Mouse (Mus musculus) hindbrain, embryonic 13.5 days (tissue): ENCODE data around the gene Impdh2. TPM values are rescaled to one million over a fixed set of nuclear protein-coding genes. Genes with fewer than 3 reads are reported as not detected.

Experiments used
- ATAC-seq: fragments of 200-750 bp; cut with Nextera tagmentation; 2 replicates; pipeline ENCODE4 v1.8.0; 2017; ENCODE audit warnings: moderate TSS enrichment; ENCODE audit not compliant: low FRiP score
- H3K27ac ChIP-seq: fragments of 300-500 bp; sonication (generic); 2 replicates; pipeline ENCODE4 v1.5.1; 2015; ENCODE audit warnings: inconsistent platforms, mild to moderate bottlenecking, moderate library complexity
- H3K27me3 ChIP-seq: fragments of 300-500 bp; sonication (generic); 2 replicates; pipeline ENCODE4 v1.6.1; 2015; ENCODE audit warnings: mild to moderate bottlenecking, inconsistent platforms
- H3K36me3 ChIP-seq: fragments of 300-500 bp; sonication (generic); 2 replicates; pipeline ENCODE4 v1.6.1; 2015; ENCODE audit warnings: mild to moderate bottlenecking, inconsistent platforms
- H3K4me1 ChIP-seq: fragments of 300-500 bp; sonication (generic); replicated peaks from 2 replicates; pipeline ENCODE4 v1.6.1; 2015; ENCODE audit warnings: inconsistent platforms
- H3K4me2 ChIP-seq: fragments of 300-500 bp; sonication (generic); 2 replicates; pipeline ENCODE4 v1.6.1; 2015; ENCODE audit warnings: inconsistent platforms, mild to moderate bottlenecking, moderate library complexity
- H3K4me3 ChIP-seq: fragments of 300-500 bp; sonication (generic); 2 replicates; pipeline ENCODE4 v1.5.1; 2015; ENCODE audit warnings: mild to moderate bottlenecking, inconsistent platforms
- H3K9ac ChIP-seq: fragments of 300-500 bp; sonication (generic); 2 replicates; pipeline ENCODE4 v1.6.1; 2015; ENCODE audit warnings: mild to moderate bottlenecking, inconsistent platforms
- H3K9me3 ChIP-seq: fragments of 300-500 bp; sonication (generic); 2 replicates; pipeline ENCODE4 v1.6.1; 2016; ENCODE audit warnings: inconsistent platforms
- WGBS: fragments of 180-500 bp; shearing (Covaris S2); methylation state at CpG from one replicate; pipeline ENCODE4 v1.1.7; 2015; 5-methylcytosine and 5-hydroxymethylcytosine counted together
- polyA plus RNA-seq: library from polyadenylated mRNA; unstranded; fragments of >200 nt; fragmentation: Nextera tagmentation; extraction: Ambion mirVana; gene quantifications from 2 replicates; pipeline ENCODE4 v1.2.1, GENCODE M21; 2015

The Impdh2 gene
- polyA plus RNA-seq, 1 experiment from 2014 or later: 104 TPM

- no peak for ATAC-seq
- no peaks in the 10 kb centered on the region for H3K27me3 ChIP-seq
- H3K4me1 ChIP-seq: peaks cover 81% of the 10 kb centered on the region
- 86% methylated on average over 10 of the region's 10 CpGs for WGBS
- no peak overlapping the region for H3K4me2 ChIP-seq
- H3K4me3 ChIP-seq: no peak overlapping the region
- no peak overlapping the region for H3K9ac ChIP-seq
- no peak overlapping the region for H3K27ac ChIP-seq
- H3K9me3 ChIP-seq: no peaks in the 10 kb centered on the region
- peaks cover 60% of the 10 kb centered on the region for H3K36me3 ChIP-seq
Observed at GRCm38 (mm10) chr9:108572321-108572720, 12.2 kb downstream of the Impdh2 start.

GRCm38 (mm10) chr9:108573774-108574690, 13.9 kb downstream of the Impdh2 start:
- no peak for ATAC-seq
- Histone ChIP-seq H3K27me3 (no peaks in the 10 kb centered on the region), H3K4me3 (no peak overlapping the region), H3K9me3 (no peaks in the 10 kb centered on the region), H3K4me2 (peak overlapping the region; percentile 94; the same call in 1 of the 2 replicates), H3K9ac (peak overlapping the region; percentile 59), H3K36me3 (peaks cover 60% of the 10 kb centered on the region), H3K4me1 (peaks cover 74% of the 10 kb centered on the region), H3K27ac (peak overlapping the region; percentile 48; the same call in 1 of the 2 replicates)
- 57% methylated on average over 26 of the region's 26 CpGs for WGBS

- peak overlapping the region; percentile 53; the same call in 1 of the 2 replicates for H3K27ac ChIP-seq
- WGBS: 82% methylated on average over 12 of the region's 12 CpGs
- peak overlapping the region; percentile 94 for H3K4me2 ChIP-seq
- peaks cover 60% of the 10 kb centered on the region for H3K36me3 ChIP-seq
- peaks cover 76% of the 10 kb centered on the region for H3K4me1 ChIP-seq
- no peak for ATAC-seq
- no peaks in the 10 kb centered on the region for H3K9me3 ChIP-seq
- H3K9ac ChIP-seq: peak overlapping the region; percentile 59
- H3K27me3 ChIP-seq: peaks cover 3% of the 10 kb centered on the region; the same call in 1 of the 2 replicates
- peak overlapping the region; percentile 12 for H3K4me3 ChIP-seq
Observed at GRCm38 (mm10) chr9:108574921-108575320, 14.8 kb downstream of the Impdh2 start.

- Histone ChIP-seq H3K9me3 (no peaks in the 10 kb centered on the region), H3K4me1 (peaks cover 71% of the 10 kb centered on the region), H3K36me3 (peaks cover 60% of the 10 kb centered on the region), H3K27me3 (peaks cover 9% of the 10 kb centered on the region; the same call in 1 of the 2 replicates), H3K9ac (peak overlapping the region; percentile 92), H3K27ac (peak overlapping the region; percentile 53; the same call in 1 of the 2 replicates), H3K4me2 (peak overlapping the region; percentile 94), H3K4me3 (peak overlapping the region; percentile 75)
- 86% methylated on average over 37 of the region's 37 CpGs for WGBS
- ATAC-seq: no peak
Observed at GRCm38 (mm10) chr9:108575321-108576297, 15.5 kb downstream of the Impdh2 start.

GRCm38 (mm10) chr9:108577025-108577424, 16.9 kb downstream of the Impdh2 start:
- no peak for ATAC-seq
- peak overlapping the region; percentile 98; the same call in 1 of the 2 replicates for H3K27ac ChIP-seq
- H3K36me3 ChIP-seq: peaks cover 56% of the 10 kb centered on the region
- peak overlapping the region; percentile 92 for H3K9ac ChIP-seq
- peak overlapping the region; percentile 75 for H3K4me3 ChIP-seq
- peaks cover 65% of the 10 kb centered on the region for H3K4me1 ChIP-seq
- H3K27me3 ChIP-seq: peaks cover 23% of the 10 kb centered on the region
- WGBS: 51% methylated on average over 6 of the region's 6 CpGs
- no peaks in the 10 kb centered on the region for H3K9me3 ChIP-seq
- H3K4me2 ChIP-seq: peak overlapping the region; percentile 94

GRCm38 (mm10) chr9:108577934-108578544, 18.0 kb downstream of the Impdh2 start:
- Histone ChIP-seq H3K4me3 (peak overlapping the region; percentile 75), H3K4me2 (peak overlapping the region; percentile 94), H3K27ac (peak overlapping the region; percentile 98), H3K9me3 (no peaks in the 10 kb centered on the region), H3K9ac (peak overlapping the region; percentile 92), H3K27me3 (peaks cover 30% of the 10 kb centered on the region), H3K36me3 (peaks cover 55% of the 10 kb centered on the region), H3K4me1 (peaks cover 62% of the 10 kb centered on the region)
- ATAC-seq: no peak; the same call in 1 of the 2 replicates
- under 1% methylated on average over 24 of the region's 24 CpGs for WGBS

GRCm38 (mm10) chr9:108578545-108579343, 18.7 kb downstream of the Impdh2 start, which contains the start of gene Wdr6:
Wdr6 (minus strand) TSS chr9:108578739.
- H3K9ac ChIP-seq: peak within 1 kb of the TSS; percentile 92
- peak within 1 kb of the TSS; percentile 75 for H3K4me3 ChIP-seq
- H3K27ac ChIP-seq: peak within 1 kb of the TSS; percentile 98
- H3K27me3 ChIP-seq: peaks cover 35% of the 10 kb centered on the region
- H3K36me3 ChIP-seq: peaks cover 48% of the 10 kb centered on the region
- H3K9me3 ChIP-seq: no peaks in the 10 kb centered on the region
- peak; percentile 97 for ATAC-seq
- H3K4me2 ChIP-seq: peak within 1 kb of the TSS; percentile 94
- peaks cover 55% of the 10 kb centered on the region for H3K4me1 ChIP-seq
- 4% methylated on average over 51 of the region's 51 CpGs for WGBS

- Histone ChIP-seq H3K4me2 (peak overlapping the region; percentile 94), H3K4me1 (peaks cover 50% of the 10 kb centered on the region), H3K27me3 (peaks cover 35% of the 10 kb centered on the region), H3K9ac (peak overlapping the region; percentile 92), H3K36me3 (peaks cover 42% of the 10 kb centered on the region), H3K9me3 (no peaks in the 10 kb centered on the region), H3K27ac (peak overlapping the region; percentile 98), H3K4me3 (peak overlapping the region; percentile 75)
- 78% methylated on average over 5 of the region's 5 CpGs for WGBS
- ATAC-seq: peak; percentile 4; the same call in 1 of the 2 replicates
Observed at GRCm38 (mm10) chr9:108579344-108579690, 19.2 kb downstream of the Impdh2 start.

- H3K4me1 ChIP-seq: peaks cover 43% of the 10 kb centered on the region
- peak; percentile 98 for ATAC-seq
- H3K4me2 ChIP-seq: peak overlapping the region; percentile 53
- H3K9me3 ChIP-seq: no peaks in the 10 kb centered on the region
- peak overlapping the region; percentile 61 for H3K9ac ChIP-seq
- peaks cover 6% of the 10 kb centered on the region; the same call in 1 of the 2 replicates for H3K27me3 ChIP-seq
- peak overlapping the region; percentile 21 for H3K4me3 ChIP-seq
- 3% methylated on average over 14 of the region's 14 CpGs for WGBS
- H3K27ac ChIP-seq: peak overlapping the region; percentile 99
- peaks cover 3% of the 10 kb centered on the region; the same call in 1 of the 2 replicates for H3K36me3 ChIP-seq
Observed at GRCm38 (mm10) chr9:108587571-108588180, 27.6 kb downstream of the Impdh2 start.

GRCm38 (mm10) chr9:108589229-108589628, 29.1 kb downstream of the Impdh2 start:
- H3K36me3 ChIP-seq: peaks cover 6% of the 10 kb centered on the region
- H3K4me2 ChIP-seq: no peak overlapping the region
- peak overlapping the region; percentile 3; the same call in 1 of the 2 replicates for H3K9ac ChIP-seq
- H3K4me1 ChIP-seq: peaks cover 43% of the 10 kb centered on the region
- peak overlapping the region; percentile 99 for H3K27ac ChIP-seq
- no peaks in the 10 kb centered on the region for H3K9me3 ChIP-seq
- 73% methylated on average over 5 of the region's 5 CpGs for WGBS
- no peaks in the 10 kb centered on the region for H3K27me3 ChIP-seq
- ATAC-seq: no peak
- H3K4me3 ChIP-seq: no peak overlapping the region
